Mouse (Mus musculus) adrenal gland, postnatal 4 days (tissue): ENCODE results near the gene Zfp788. TPM values are rescaled to one million over a fixed set of nuclear protein-coding genes. Genes with fewer than 3 reads are reported as not detected.
"Not testable (repeated sequence)": the region's sequence is repeated elsewhere in the genome, so short reads cannot be mapped to it uniquely, and the experiment has no call there.

Source experiments
- DNase-seq, 2 experiments: peaks; one replicate each; pipeline ENCODE4 v3.0.0; 2021 to 2022; ENCODE audit warnings: low spot score in 2 of 2, mixed read lengths in 2 of 2
- long read RNA-seq, 2 experiments: library from polyadenylated mRNA; stranded (forward); transcript quantifications; one replicate each; pipeline ENCODE4 v2.0.0; 2021
- total RNA-seq, 2 experiments: library from RNA; stranded (reverse); gene quantifications; 2 replicates each; pipeline ENCODE4 v1.2.3; 2021

Zfp788 gene
- 10 to 100 TPM; 19.8 to 20.9 TPM for total RNA-seq
- long read RNA-seq, experiment 1, partial matches to known transcripts, result 0 of 5 reads
- long read RNA-seq, experiment 1, other reads (novel, unspliced or antisense), result 4 of 5 reads
- long read RNA-seq, experiment 2, partial matches to known transcripts, result 0 of 9 reads
- long read RNA-seq, experiment 2, other reads (novel, unspliced or antisense), result 4 of 9 reads

DNA sequence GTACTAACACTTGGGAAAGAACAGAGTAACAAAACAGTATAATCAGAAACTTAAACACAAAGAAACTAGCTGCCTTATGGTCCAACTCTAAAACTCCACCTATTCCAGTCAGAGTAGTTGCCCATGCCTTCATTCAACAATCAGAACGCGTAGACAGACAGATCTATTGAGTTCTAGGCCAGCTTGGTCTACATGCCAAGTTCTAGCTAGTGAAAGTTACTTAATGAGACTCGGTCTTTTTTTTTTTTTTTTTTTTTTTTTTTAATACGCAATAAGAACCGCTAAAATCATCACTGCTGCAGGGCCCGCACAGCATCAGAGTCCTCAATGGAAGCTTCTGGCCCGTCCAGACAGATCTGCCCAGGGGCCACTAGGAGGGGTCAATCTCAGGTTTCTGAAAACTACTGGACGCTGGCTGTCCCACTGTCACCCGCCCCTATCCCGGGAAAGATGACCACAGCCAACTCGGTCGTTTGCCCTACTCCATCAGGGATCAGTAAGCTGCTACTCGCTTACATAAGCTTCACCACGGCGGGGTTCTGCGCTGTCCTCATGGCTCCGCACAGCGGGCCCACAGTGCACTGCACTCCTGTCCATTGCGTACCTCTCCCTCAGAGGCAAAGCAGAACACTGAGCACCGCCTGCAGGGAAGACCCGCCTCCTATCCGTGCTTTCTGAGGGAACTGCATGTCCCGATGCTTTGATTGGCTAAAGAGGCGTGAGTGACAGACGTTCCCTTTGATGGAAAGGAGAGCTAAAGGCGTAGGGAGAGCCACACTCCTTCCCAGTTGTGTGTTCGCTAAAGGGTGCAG is at the start of gene Zfp788:
TSS of gene Zfp788 (plus strand) at position 795 of the 812 bp plus-strand sequence.
- DNase-seq, result peak; percentile 50 to 80

DNA sequence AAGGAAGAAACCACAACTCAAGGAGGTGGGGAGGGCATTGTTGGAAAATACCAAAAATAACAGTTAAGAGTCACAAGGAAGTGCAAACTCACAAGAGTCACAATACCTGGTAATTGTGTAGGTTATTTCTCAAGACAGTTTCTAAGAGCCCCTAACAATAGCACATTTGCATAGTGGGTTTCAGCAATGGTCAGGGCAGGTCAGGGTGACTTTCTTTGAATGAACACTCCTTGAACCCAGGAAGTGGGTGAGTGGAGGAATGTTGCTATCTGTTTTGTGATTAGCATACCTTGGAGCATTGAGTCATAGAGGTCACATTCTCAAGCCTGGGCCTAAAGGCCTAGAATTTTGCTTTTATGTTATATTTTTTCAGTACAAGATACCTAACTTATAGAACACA is 45.2 kb upstream of the Zfp788 start:
- not testable (repeated sequence) for DNase-seq

DNA sequence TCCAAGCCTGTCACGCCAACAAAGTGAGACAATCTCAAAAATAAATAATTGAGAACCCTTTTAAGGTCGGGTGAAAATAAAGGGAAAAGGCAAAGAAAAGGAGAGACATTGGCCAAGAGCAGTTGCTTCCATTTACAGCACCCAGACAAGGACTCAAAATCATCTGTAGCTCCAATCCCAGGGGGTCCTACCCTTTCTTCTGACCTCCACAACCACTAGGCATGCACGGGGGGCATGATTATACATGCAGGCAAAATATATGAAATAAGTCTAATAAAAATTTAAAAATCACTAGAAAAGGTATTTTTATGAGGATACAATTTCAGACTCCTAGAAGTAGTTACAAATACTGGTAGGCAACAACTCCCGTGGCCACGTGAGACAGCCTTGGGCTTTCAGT is 34.4 kb upstream of the Zfp788 start:
- DNase-seq, result no peak

DNA sequence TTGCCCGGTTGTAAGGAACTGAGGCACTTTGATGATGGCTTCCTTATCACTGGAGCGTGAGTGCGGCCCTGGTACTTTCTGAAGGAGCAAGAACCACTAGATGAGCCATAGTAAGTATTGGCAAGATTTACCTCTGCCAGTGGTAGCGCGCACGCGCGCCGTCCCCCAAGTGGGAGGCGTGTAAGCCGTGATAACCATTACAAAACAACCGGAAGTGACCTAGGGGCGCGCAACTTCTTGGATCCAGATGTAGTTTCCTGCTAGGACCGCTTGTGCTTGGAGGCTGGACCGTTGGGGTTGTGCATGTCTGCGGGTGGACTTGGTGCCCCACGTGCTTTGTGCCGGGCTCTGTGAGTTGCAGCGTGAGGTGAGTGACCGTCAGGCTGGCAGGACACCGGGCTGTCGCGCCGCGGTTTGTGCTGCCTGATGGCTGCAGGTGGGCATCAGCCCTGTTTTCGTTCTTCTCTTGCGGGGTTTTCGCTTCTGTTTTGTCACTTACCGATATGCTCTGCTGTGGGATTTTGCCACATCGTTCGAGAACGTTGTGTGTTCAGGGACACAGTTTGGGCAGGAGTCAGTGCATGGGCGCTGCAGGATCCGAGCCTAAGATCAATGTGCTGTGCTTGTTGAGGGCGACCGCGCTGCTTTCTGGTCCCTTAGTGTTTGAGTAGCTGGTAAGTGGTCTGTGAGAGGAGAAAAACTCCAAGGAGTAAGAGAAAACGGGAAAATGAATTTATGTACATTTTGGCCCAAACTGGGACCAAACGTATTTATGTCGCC is 33.8 kb upstream of the Zfp788 start, which contains the start of gene 2610021A01Rik:
TSS of gene 2610021A01Rik (plus strand) at position 197 of the 780 bp plus-strand sequence.
- peak; percentile 52 to 83 for DNase-seq

DNA sequence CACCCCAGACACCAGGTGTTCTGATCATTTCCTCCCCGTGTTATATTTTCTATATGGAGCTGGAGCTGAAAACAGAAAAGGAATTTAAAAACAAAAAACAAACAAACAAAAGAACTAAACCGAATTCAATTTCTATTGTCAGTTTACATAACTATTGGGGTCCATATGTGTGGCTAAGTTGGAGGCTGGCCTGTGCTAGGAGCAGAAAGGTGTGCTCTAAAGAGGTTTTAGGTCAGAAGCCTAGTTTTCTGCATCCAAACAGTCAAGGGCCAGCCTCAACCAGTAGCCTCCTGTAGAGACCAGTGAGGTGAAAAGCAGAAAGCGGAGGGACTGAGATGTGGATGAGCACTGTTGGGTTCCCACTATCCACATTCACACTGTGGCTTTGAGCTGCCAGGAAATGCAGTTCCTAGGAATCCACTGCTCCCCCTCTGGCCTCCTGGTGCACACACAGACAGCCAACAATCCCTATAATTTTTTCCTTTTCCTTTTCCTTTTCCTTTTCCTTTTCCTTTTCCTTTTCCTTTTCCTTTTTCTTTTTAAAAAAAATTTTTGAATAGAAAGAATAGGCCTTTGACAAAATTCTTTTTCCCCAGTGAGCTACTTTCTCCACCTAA is 33.0 kb upstream of the Zfp788 start:
- DNase-seq, result no peak

DNA sequence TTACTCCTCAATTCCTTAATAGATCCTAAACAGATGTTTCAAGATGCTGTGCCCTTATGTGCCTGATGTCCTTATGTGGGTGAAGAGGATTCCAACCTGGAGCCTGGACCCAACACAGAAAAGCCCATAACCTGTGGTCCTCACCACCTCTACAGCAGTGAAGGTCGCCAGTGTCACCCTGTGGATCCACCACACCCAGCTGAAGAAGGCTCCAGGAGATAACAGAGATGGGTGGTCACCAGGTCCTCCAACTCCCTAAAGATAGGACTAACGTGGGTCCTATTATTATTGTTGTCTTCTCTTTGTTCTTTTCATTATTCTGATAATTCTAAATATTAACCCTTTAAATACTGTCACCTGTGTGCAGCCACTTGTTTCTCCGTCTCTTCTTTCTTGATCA is 21.3 kb upstream of the Zfp788 start:
- no peak for DNase-seq

DNA sequence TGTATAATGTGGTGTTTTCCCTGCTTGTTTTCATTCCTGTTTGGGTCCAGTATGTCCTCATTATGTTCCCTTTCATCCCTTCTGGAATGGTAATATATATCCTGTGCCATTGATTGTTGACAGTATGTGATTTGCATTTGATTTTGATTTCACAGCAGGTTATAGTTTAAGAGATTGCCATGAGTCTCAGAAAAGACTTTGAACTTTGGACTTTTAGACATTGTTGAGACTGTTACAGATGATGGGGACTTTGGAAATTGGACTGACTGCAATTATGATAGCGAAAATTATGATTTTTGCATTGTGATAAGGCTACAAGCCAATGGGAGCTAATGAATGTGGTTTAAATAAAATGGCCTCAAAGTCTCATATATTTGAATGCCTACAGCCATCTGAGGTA is 16.8 kb upstream of the Zfp788 start:
- DNase-seq, result not testable (repeated sequence)

DNA sequence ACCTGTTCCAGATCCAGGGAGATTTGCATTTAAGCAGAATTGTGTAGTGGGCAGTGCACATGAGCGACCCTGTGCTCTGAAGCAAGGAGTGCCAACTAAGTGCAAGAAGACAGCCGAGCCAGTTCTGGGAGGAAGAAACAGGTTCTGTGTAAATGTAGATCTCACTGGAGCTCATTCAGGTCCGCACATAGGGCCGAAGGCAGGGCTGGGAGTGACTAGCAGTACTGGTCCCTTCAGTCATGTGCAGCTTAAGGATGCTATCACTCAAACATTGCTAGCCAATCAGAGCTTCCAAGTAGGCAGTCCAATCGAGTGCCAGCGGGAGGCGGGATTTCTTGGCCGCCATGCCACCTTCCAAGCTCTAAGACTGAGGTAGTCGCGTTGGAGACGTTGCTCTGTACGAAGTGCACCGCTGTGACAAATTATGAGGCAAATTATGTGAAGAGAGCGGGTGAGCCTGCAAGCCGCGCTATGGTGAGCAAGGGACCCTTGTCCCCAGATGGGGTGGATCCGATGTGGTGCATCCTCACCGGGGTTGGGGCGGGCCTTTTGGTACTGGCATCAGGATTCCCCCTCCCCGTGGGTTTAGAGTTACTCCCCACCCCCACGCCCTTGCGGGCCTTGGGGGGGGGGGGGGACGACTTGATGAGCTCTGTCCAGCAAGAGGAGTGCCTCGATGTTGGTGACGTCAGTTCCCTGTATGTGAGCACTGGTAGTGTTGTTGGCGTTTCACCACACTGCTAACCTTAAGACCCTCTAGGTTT is 400 bp downstream of the Zfp788 start:
- peak; percentile 46 to 77 for DNase-seq

DNA sequence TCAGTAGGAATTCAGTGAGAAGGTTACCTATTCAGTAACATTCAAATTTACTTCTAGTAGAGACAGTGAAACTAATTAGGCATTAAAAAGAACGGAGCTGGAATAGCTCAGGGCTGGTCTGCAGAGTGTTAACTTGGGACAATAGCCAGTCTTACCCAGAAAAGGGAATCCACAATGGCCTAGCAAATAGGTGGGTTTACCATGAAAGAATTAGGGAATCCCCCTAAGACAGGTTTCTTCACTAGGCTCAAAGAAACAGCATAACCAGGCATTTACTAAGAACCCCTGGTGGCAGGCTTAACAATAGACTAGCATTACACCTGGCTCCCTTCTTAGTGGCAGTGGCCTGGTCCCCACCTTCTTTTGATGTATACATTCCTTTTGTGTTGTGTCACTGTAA is 41.3 kb downstream of the Zfp788 start:
- not testable (repeated sequence) for DNase-seq

Other genes with a start within 250 kb of the Zfp788 start
- gene AI987944, start 239.8 kb upstream of the Zfp788 start, total RNA-seq, result 10 to 100 TPM; 15.5 to 16.1 TPM
- under 1 TPM; 0.20 to 0.28 TPM for gene Vmn2r57, start 184.5 kb upstream of the Zfp788 start, total RNA-seq
- under 1 TPM in 1 of 2 experiments, not detected in 1; 0.14 TPM for gene Gm20449, start 133.8 kb upstream of the Zfp788 start, total RNA-seq
- gene AW146154, start 133.3 kb upstream of the Zfp788 start, total RNA-seq, result 10 to 100 TPM; 12.7 to 14.1 TPM
- gene Gm6871, start 59.5 kb upstream of the Zfp788 start, total RNA-seq, result under 1 TPM in 1 of 2 experiments, not detected in 1; 0.36 TPM
- gene 2610021A01Rik, start 34.0 kb upstream of the Zfp788 start, total RNA-seq, result 10 to 100 TPM; 27.4 to 30.1 TPM
- gene Vmn2r58, start 239.5 kb downstream of the Zfp788 start, total RNA-seq, result not detected